Mouse (Mus musculus) heart, adult 18-20 months (tissue): Measurements from ENCODE around the gene Gm4869. TPM values are rescaled to one million over a fixed set of nuclear protein-coding genes. Genes with fewer than 3 reads are reported as not detected.

Source experiments
- DNase-seq, 2 experiments: peaks; one replicate each; pipeline ENCODE4 v3.0.0; 2021 to 2022; ENCODE audit warnings: mixed read lengths in 1 of 2
- microRNA-seq, 2 experiments: library from miRNA; unstranded; fragments of <30 nt; microRNA quantifications; one replicate each; pipeline ENCODE4 v1.2.0; 2022
- total RNA-seq, 2 experiments: library from RNA; stranded (reverse); gene quantifications; 2 replicates each; pipeline ENCODE4 v1.2.3; 2021

Gene Gm4869
- total RNA-seq, 2 experiments from 2014 or later = not detected

DNA sequence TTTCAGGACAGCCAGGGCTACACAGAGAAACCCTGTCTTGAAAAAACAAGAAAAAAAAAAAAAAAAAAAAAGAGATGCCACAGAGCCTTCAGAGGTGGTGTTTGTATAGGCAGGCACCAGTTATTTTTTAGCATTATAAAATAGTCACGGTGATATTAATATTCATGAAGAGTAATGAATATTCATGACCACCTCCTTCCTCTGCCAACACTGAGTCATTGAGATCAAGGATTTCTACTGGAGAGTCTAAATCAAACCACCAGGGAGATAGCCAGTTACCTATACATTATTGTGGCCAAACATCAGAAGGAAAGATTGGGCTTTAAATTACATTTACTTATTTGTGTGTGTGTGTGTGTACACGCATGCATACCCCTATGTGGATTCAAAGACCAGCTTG is 81.3 kb downstream of the Gm4869 start:
- no peak for DNase-seq

- DNase-seq = peak in 1 of 2 experiments; percentile 40
These were observed 92.8 kb downstream of the Gm4869 start for GRCm38 (mm10) chr5:140538111-140538683.

DNA sequence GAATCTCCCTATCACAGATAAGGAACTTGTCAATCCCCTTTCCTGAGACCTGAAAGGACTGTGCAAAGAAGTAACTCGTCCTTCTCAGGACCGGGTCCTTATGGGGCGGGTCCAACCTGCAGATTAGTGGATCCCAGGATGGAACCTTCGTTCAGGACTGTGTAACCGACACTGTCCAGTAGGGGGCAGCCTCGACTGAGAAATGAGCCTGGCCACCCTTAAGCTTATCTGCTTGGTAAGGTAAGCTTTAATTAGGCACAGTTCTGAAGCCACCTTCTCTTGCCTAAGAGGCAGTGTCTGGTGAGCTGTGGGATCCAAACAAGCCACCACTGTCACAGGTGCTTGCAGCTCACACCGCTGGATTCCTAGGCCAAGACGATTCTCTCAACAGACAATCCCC is 94.7 kb downstream of the Gm4869 start:
- peak; percentile 75 to 95 for DNase-seq

GRCm38 (mm10) chr5:140542811-140543575 is 97.5 kb downstream of the Gm4869 start:
- no peak for DNase-seq

Small RNAs within 50 kb of the gene (microRNA-seq; reads per million reads assigned to microRNA genes)
- 0 reads per million in 2 experiments for gene Mir7038

Other genes starting within 250 kb of the Gm4869 start
- gene Mad1l1, start 124.1 kb upstream of the Gm4869 start, total RNA-seq = 1 to 10 TPM; 8.4 to 8.5 TPM
- 10 to 100 TPM; 10.1 to 13.0 TPM for gene Nudt1, start 124.0 kb upstream of the Gm4869 start, total RNA-seq
- gene Mrm2, start 113.7 kb upstream of the Gm4869 start, total RNA-seq = 10 to 100 TPM; 13.7 to 14.4 TPM
- gene Snx8, start 56.4 kb upstream of the Gm4869 start, total RNA-seq = 10 to 100 TPM; 15.3 to 17.3 TPM
- 10 to 100 TPM; 97.4 to 97.6 TPM for gene Eif3b, start 26.3 kb upstream of the Gm4869 start, total RNA-seq
- gene Chst12, start 59.9 kb downstream of the Gm4869 start, total RNA-seq = 1 to 10 TPM; 4.9 to 6.9 TPM
- not detected for gene Grifin, start 119.4 kb downstream of the Gm4869 start, total RNA-seq
- gene Lfng, start 161.7 kb downstream of the Gm4869 start, total RNA-seq = 1 to 10 TPM; 6.7 to 9.9 TPM
- gene Ttyh3, start 203.4 kb downstream of the Gm4869 start, total RNA-seq = 1 to 10 TPM; 7.6 to 7.7 TPM